Mouse (Mus musculus): ENCODE results near the gene Fam71b. TPM values are rescaled to one million over a fixed set of nuclear protein-coding genes. Genes with fewer than 3 reads are reported as not detected.
A peak's percentile ranks its signal among the peaks of the same experiment; 100 is the strongest.

Fam71b gene
- polyA plus RNA-seq, 1 experiment from 2014 or later: 0.07 TPM

DNA sequence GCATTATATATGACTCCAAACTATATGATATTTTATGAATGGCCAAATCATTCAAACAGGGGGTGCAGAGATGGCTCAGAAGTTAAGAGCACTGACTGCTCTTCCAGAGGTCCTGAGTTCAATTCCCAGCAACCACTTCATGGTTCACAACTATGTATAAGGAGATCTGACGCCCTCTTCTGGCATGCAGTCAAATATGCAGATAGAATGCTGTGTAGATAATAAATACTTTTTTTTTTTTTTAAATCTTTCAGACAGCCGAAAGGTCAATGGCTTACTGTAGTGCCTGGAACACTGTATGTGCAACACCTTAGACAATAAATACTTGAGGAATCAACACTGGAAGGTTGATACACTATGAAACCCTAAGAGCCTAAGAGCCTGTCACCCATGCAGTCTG is 33.8 kb downstream of the Fam71b start:
- H3K4me1 ChIP-seq (ENCODE audit: control insufficient read depth, insufficient read depth, low read length): no peaks in the 10 kb centered on the region
- 76% methylated on average over 2 of the region's 2 CpGs for WGBS (ENCODE audit: insufficient replicate concordance)
- H3K27ac ChIP-seq (ENCODE audit: low read depth, low read length): no peak overlapping the region
- no peak overlapping the region for H3K9ac ChIP-seq (ENCODE audit: low read depth, low read length)
- H3K4me3 ChIP-seq (ENCODE audit: low read depth, low read length): no peak overlapping the region
- no peaks in the 10 kb centered on the region for H3K36me3 ChIP-seq (ENCODE audit: control insufficient read depth, insufficient read depth, low read length)
- H3K9me3 ChIP-seq (replicated peaks; ENCODE audit: control insufficient read depth, low read length): no peaks in the 10 kb centered on the region
- no peaks in the 10 kb centered on the region for H3K27me3 ChIP-seq (ENCODE audit: control insufficient read depth, insufficient read depth, low read length)
- ATAC-seq (replicated peaks; ENCODE audit: insufficient number of reproducible peaks, low FRiP score, low TSS enrichment): no peak
- H3K4me2 ChIP-seq: no peak overlapping the region

DNA sequence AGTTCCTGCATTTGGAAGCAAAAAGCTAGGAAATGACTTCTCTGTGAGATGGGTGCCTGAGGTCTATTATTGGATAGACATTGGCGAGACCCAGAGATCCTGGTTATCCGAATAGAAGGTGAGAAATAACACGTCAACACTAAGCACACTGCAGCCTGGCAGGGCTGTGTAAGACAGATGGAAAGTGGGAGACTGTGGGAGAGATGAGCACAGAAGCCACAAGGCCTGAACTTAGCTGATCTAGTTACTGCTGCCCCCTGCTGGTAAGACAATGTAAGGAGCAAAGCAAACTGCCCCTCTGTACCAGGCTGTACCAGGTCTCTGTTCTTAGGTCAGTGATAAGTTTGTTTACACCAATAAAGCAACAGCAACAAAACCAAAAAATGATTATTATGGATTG is 34.8 kb downstream of the Fam71b start:
- H3K4me1 ChIP-seq (ENCODE audit: control insufficient read depth, insufficient read depth, low read length): no peaks in the 10 kb centered on the region
- H3K27ac ChIP-seq (ENCODE audit: low read depth, low read length): no peak overlapping the region
- no peaks in the 10 kb centered on the region for H3K9me3 ChIP-seq (replicated peaks; ENCODE audit: control insufficient read depth, low read length)
- no peaks in the 10 kb centered on the region for H3K27me3 ChIP-seq (ENCODE audit: control insufficient read depth, insufficient read depth, low read length)
- H3K4me2 ChIP-seq: no peak overlapping the region
- H3K9ac ChIP-seq (ENCODE audit: low read depth, low read length): no peak overlapping the region
- no peak overlapping the region for H3K4me3 ChIP-seq (ENCODE audit: low read depth, low read length)
- 17% methylated on average over 3 of the region's 3 CpGs for WGBS (ENCODE audit: insufficient replicate concordance)
- H3K36me3 ChIP-seq (ENCODE audit: control insufficient read depth, insufficient read depth, low read length): no peaks in the 10 kb centered on the region
- peak; percentile 68; the same call in 1 of the 2 replicates for ATAC-seq (replicated peaks; ENCODE audit: insufficient number of reproducible peaks, low FRiP score, low TSS enrichment)

DNA sequence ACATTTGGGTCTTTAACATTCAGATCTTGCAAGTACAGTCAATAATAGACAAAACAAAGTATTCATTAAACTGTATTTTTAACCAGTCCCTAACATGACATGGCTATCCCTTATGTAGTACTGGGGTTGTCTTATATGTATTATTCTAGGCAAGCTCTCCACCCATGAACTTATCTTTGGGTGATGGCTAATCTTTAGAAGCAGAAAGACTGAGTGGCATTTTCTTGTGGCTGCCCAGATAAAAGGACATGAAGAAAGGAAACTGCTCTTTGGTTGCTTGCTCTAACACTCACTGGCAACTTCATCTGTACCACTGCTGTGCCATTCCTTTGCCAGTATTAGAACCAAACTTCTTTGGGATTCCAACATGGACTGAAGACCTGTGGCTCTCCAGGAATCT is 39.0 kb downstream of the Fam71b start:
- Histone ChIP-seq H3K27me3 (ENCODE audit: control insufficient read depth, insufficient read depth, low read length) (no peaks in the 10 kb centered on the region), H3K27ac (ENCODE audit: low read depth, low read length) (no peak overlapping the region), H3K4me2 (no peak overlapping the region), H3K9me3 (replicated peaks; ENCODE audit: control insufficient read depth, low read length) (no peaks in the 10 kb centered on the region), H3K4me3 (ENCODE audit: low read depth, low read length) (no peak overlapping the region), H3K9ac (ENCODE audit: low read depth, low read length) (no peak overlapping the region), H3K36me3 (ENCODE audit: control insufficient read depth, insufficient read depth, low read length) (no peaks in the 10 kb centered on the region), H3K4me1 (ENCODE audit: control insufficient read depth, insufficient read depth, low read length) (no peaks in the 10 kb centered on the region)
- no peak for ATAC-seq (replicated peaks; ENCODE audit: insufficient number of reproducible peaks, low FRiP score, low TSS enrichment)

DNA sequence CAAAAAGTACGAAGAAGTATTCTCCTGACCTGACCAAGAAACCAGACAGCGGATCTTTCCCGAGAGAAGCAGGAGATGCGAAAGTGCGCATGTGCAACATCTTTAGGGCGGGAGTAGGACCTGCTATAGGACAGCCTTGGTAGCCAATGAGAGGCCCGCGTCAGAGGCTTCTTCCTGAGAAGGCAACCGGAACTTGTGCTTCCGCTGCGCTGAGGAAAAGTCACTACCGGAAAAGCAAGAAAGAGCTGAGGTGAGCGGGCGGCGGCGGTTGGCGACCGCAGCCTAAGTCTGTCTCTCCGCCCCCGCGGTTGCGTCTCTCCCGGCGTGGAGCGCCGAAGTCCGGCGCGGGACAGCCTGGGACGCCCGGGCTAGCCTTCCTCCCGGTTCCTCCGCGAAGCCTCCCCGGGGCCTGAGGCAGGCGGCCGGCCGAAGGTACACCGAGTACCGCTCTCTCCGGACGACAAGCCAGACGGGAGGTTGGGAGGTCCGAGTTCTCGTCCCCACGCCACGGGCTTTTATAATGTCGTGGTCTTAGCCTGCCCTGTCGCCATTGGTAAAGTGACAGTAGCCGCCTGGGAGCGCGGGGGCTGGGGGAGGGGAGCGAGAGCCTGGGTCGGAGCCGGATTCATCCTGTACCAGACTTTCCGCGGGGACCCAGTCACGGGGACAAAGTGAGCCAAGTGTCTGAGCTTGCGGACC is 40.5 kb downstream of the Fam71b start, which contains the start of gene Med7:
Gene Med7, plus strand, starts transcription at position 166 of the 699 bp plus-strand sequence.
- H3K36me3 ChIP-seq (ENCODE audit: control insufficient read depth, insufficient read depth, low read length): peaks cover 3% of the 10 kb centered on the region; the same call in 1 of the 2 replicates
- H3K4me2 ChIP-seq: peak within 1 kb of the TSS; percentile 65
- H3K4me3 ChIP-seq (ENCODE audit: low read depth, low read length): peak within 1 kb of the TSS; percentile 93
- peak within 1 kb of the TSS; percentile 98 for H3K9ac ChIP-seq (ENCODE audit: low read depth, low read length)
- H3K27me3 ChIP-seq (ENCODE audit: control insufficient read depth, insufficient read depth, low read length): no peaks in the 10 kb centered on the region
- peak; percentile 97 for ATAC-seq (replicated peaks; ENCODE audit: insufficient number of reproducible peaks, low FRiP score, low TSS enrichment)
- H3K9me3 ChIP-seq (replicated peaks; ENCODE audit: control insufficient read depth, low read length): no peaks in the 10 kb centered on the region
- H3K27ac ChIP-seq (ENCODE audit: low read depth, low read length): peak within 1 kb of the TSS; percentile 91
- H3K4me1 ChIP-seq (ENCODE audit: control insufficient read depth, insufficient read depth, low read length): no peaks in the 10 kb centered on the region
- under 1% methylated on average over 55 of the region's 59 CpGs for WGBS (ENCODE audit: insufficient replicate concordance)

- Histone ChIP-seq H3K9me3 (replicated peaks; ENCODE audit: control insufficient read depth, low read length) (no peaks in the 10 kb centered on the region), H3K27me3 (ENCODE audit: control insufficient read depth, insufficient read depth, low read length) (no peaks in the 10 kb centered on the region), H3K4me2 (peak overlapping the region; percentile 65), H3K4me1 (ENCODE audit: control insufficient read depth, insufficient read depth, low read length) (no peaks in the 10 kb centered on the region), H3K27ac (ENCODE audit: low read depth, low read length) (peak overlapping the region; percentile 91), H3K4me3 (ENCODE audit: low read depth, low read length) (peak overlapping the region; percentile 93), H3K36me3 (ENCODE audit: control insufficient read depth, insufficient read depth, low read length) (peaks cover 3% of the 10 kb centered on the region; the same call in 1 of the 2 replicates), H3K9ac (ENCODE audit: low read depth, low read length) (peak overlapping the region; percentile 98)
- no peak for ATAC-seq (replicated peaks; ENCODE audit: insufficient number of reproducible peaks, low FRiP score, low TSS enrichment)
- WGBS (ENCODE audit: insufficient replicate concordance): 1% methylated on average over 23 of the region's 23 CpGs
Measured at GRCm38 (mm10) chr11:46437459-46438000, 41.2 kb downstream of the Fam71b start.

- no peaks in the 10 kb centered on the region for H3K9me3 ChIP-seq (replicated peaks; ENCODE audit: control insufficient read depth, low read length)
- H3K4me1 ChIP-seq (ENCODE audit: control insufficient read depth, insufficient read depth, low read length): no peaks in the 10 kb centered on the region
- no peak overlapping the region for H3K9ac ChIP-seq (ENCODE audit: low read depth, low read length)
- no peak overlapping the region for H3K27ac ChIP-seq (ENCODE audit: low read depth, low read length)
- 88% methylated on average over 5 of the region's 5 CpGs for WGBS (ENCODE audit: insufficient replicate concordance)
- no peak overlapping the region for H3K4me3 ChIP-seq (ENCODE audit: low read depth, low read length)
- no peak overlapping the region for H3K4me2 ChIP-seq
- no peaks in the 10 kb centered on the region for H3K27me3 ChIP-seq (ENCODE audit: control insufficient read depth, insufficient read depth, low read length)
- H3K36me3 ChIP-seq (ENCODE audit: control insufficient read depth, insufficient read depth, low read length): peaks cover 3% of the 10 kb centered on the region; the same call in 1 of the 2 replicates
- ATAC-seq (replicated peaks; ENCODE audit: insufficient number of reproducible peaks, low FRiP score, low TSS enrichment): no peak
Measured at GRCm38 (mm10) chr11:46439005-46439543, 42.7 kb downstream of the Fam71b start.

- H3K9me3 ChIP-seq (replicated peaks; ENCODE audit: control insufficient read depth, low read length): no peaks in the 10 kb centered on the region
- H3K36me3 ChIP-seq (ENCODE audit: control insufficient read depth, insufficient read depth, low read length): peaks cover 3% of the 10 kb centered on the region; the same call in 1 of the 2 replicates
- no peak overlapping the region for H3K4me3 ChIP-seq (ENCODE audit: low read depth, low read length)
- no peaks in the 10 kb centered on the region for H3K4me1 ChIP-seq (ENCODE audit: control insufficient read depth, insufficient read depth, low read length)
- ATAC-seq (replicated peaks; ENCODE audit: insufficient number of reproducible peaks, low FRiP score, low TSS enrichment): no peak
- 92% methylated on average over 1 of the region's 1 CpGs for WGBS (ENCODE audit: insufficient replicate concordance)
- H3K27me3 ChIP-seq (ENCODE audit: control insufficient read depth, insufficient read depth, low read length): no peaks in the 10 kb centered on the region
- H3K9ac ChIP-seq (ENCODE audit: low read depth, low read length): no peak overlapping the region
- H3K4me2 ChIP-seq: no peak overlapping the region
- H3K27ac ChIP-seq (ENCODE audit: low read depth, low read length): no peak overlapping the region
Measured at GRCm38 (mm10) chr11:46441774-46442173, 45.4 kb downstream of the Fam71b start.

GRCm38 (mm10) chr11:46443152-46443551 is 46.8 kb downstream of the Fam71b start:
- H3K4me3 ChIP-seq (ENCODE audit: low read depth, low read length): no peak overlapping the region
- H3K27me3 ChIP-seq (ENCODE audit: control insufficient read depth, insufficient read depth, low read length): no peaks in the 10 kb centered on the region
- WGBS (ENCODE audit: insufficient replicate concordance): 90% methylated on average over 1 of the region's 1 CpGs
- no peak overlapping the region for H3K4me2 ChIP-seq
- no peak for ATAC-seq (replicated peaks; ENCODE audit: insufficient number of reproducible peaks, low FRiP score, low TSS enrichment)
- H3K4me1 ChIP-seq (ENCODE audit: control insufficient read depth, insufficient read depth, low read length): no peaks in the 10 kb centered on the region
- H3K27ac ChIP-seq (ENCODE audit: low read depth, low read length): no peak overlapping the region
- no peaks in the 10 kb centered on the region for H3K9me3 ChIP-seq (replicated peaks; ENCODE audit: control insufficient read depth, low read length)
- peaks cover 3% of the 10 kb centered on the region; the same call in 1 of the 2 replicates for H3K36me3 ChIP-seq (ENCODE audit: control insufficient read depth, insufficient read depth, low read length)
- H3K9ac ChIP-seq (ENCODE audit: low read depth, low read length): no peak overlapping the region
